Mouse (Mus musculus) MEL (cell line): ENCODE measurements at regions not wholly inside any gene's neighbourhood (a gene's known extent, or its start where the extent isn't known, plus 50 kb on each side); places are given as distances from the start of the nearest gene placed in this dataset.

Source experiments
- DNase-seq: peaks from one replicate; pipeline ENCODE4 v3.0.0; 2011; ENCODE audit warnings: low read depth, low spot score
- H3K27ac ChIP-seq: 2 replicates; pipeline ENCODE4 v1.5.1; 2012; ENCODE audit warnings: low read depth, mild to moderate bottlenecking, control low read depth, low read length, moderate library complexity; ENCODE audit not compliant: control insufficient read depth
- H3K27me3 ChIP-seq, 2 experiments: fragments of 150-350 bp in 1 of 2; sonication (generic) in 1 of 2; 2 replicates each; pipeline ENCODE4 v1.6.1; 2012; ENCODE audit warnings: low read length in 2 of 2, mild to moderate bottlenecking in 2 of 2, improper control_type of control experiment in 1 of 2, moderate library complexity in 1 of 2; ENCODE audit not compliant: insufficient read depth in 2 of 2, control insufficient read depth in 1 of 2
- H3K36me3 ChIP-seq, 2 experiments: 2 replicates each; pipeline ENCODE4 v1.6.1; 2012 to 2014; ENCODE audit warnings: low read length in 2 of 2, improper control_type of control experiment in 1 of 2, inconsistent platforms in 1 of 2, mild to moderate bottlenecking in 1 of 2; ENCODE audit not compliant: insufficient read depth in 2 of 2, control insufficient read depth in 1 of 2
- H3K4me1 ChIP-seq, 2 experiments: fragments of 150-350 bp in 1 of 2; sonication (generic) in 1 of 2; 2 replicates each; pipeline ENCODE4 v1.6.1; 2012; ENCODE audit warnings: low read length in 2 of 2, improper control_type of control experiment in 1 of 2, mild to moderate bottlenecking in 1 of 2; ENCODE audit not compliant: insufficient read depth in 2 of 2, control insufficient read depth in 1 of 2
- H3K4me3 ChIP-seq, 2 experiments: fragments of 150-350 bp in 1 of 2; sonication (generic) in 1 of 2; 2 replicates each; pipeline ENCODE4 v1.5.1; 2012; ENCODE audit warnings: low read depth in 2 of 2, low read length in 2 of 2, mild to moderate bottlenecking in 2 of 2, moderate library complexity in 2 of 2, control low read depth in 1 of 2, improper control_type of control experiment in 1 of 2; ENCODE audit not compliant: control insufficient read depth in 1 of 2, insufficient read depth in 1 of 2
- H3K79me2 ChIP-seq: 2 replicates; pipeline ENCODE4 v1.6.1; 2012; ENCODE audit warnings: mild to moderate bottlenecking, low read length, moderate library complexity; ENCODE audit not compliant: control insufficient read depth, poor library complexity, insufficient read depth
- H3K9ac ChIP-seq: 2 replicates; pipeline ENCODE4 v1.6.1; 2012; ENCODE audit warnings: low read depth, mild to moderate bottlenecking, control low read depth, low read length, moderate library complexity; ENCODE audit not compliant: control insufficient read depth, poor library complexity, severe bottlenecking
- H3K9me3 ChIP-seq: fragments of 150-350 bp; sonication (generic); replicated peaks from 2 replicates; pipeline ENCODE4 v1.6.1; 2012; ENCODE audit warnings: mild to moderate bottlenecking, low read length, improper control_type of control experiment, moderate library complexity; ENCODE audit not compliant: insufficient read depth
- BHLHE40 ChIP-seq: IDR thresholded peaks from 2 replicates; pipeline ENCODE4 v1.6.1; 2012; ENCODE audit warnings: low read depth, mild to moderate bottlenecking, inconsistent platforms, low read length, improper control_type of control experiment, borderline replicate concordance
- CHD2 ChIP-seq: IDR thresholded peaks from 2 replicates; pipeline ENCODE4 v1.6.1; 2011; ENCODE audit warnings: low read length, improper control_type of control experiment
- CTCF ChIP-seq, 3 experiments: IDR thresholded peaks in 2 of 3; conservative IDR thresholded peaks in 1 of 3; 2 replicates each; pipeline ENCODE4 v1.5.1; 2011 to 2012; ENCODE audit warnings: low read length in 3 of 3, low read depth in 2 of 3, mild to moderate bottlenecking in 2 of 3, improper control_type of control experiment in 1 of 3, inconsistent platforms in 1 of 3, mixed read lengths in 1 of 3, moderate library complexity in 1 of 3; ENCODE audit not compliant: control insufficient read depth in 1 of 3, insufficient read depth in 1 of 3, poor library complexity in 1 of 3, severe bottlenecking in 1 of 3
- E2F4 ChIP-seq: IDR thresholded peaks from 2 replicates; pipeline ENCODE4 v1.6.1; 2011; ENCODE audit warnings: low read depth, low read length, improper control_type of control experiment, borderline replicate concordance
- ELF1 ChIP-seq: IDR thresholded peaks from 2 replicates; pipeline ENCODE4 v1.6.1; 2014; ENCODE audit warnings: low read depth, mild to moderate bottlenecking, inconsistent platforms, low read length, improper control_type of control experiment, moderate library complexity
- EP300 ChIP-seq, 2 experiments: IDR thresholded peaks; 2 replicates each; pipeline ENCODE4 v1.6.1; 2011; ENCODE audit warnings: improper control_type of control experiment in 2 of 2, low read length in 2 of 2, low read depth in 1 of 2, mild to moderate bottlenecking in 1 of 2
- ETS1 ChIP-seq: IDR thresholded peaks from 2 replicates; pipeline ENCODE4 v1.6.1; 2012; ENCODE audit warnings: low read depth, mild to moderate bottlenecking, inconsistent platforms, low read length, improper control_type of control experiment, moderate library complexity
- GATA1 ChIP-seq: IDR thresholded peaks from 2 replicates; pipeline ENCODE4 v1.6.1; 2011; ENCODE audit warnings: low read depth, low read length, improper control_type of control experiment
- JUND ChIP-seq: IDR thresholded peaks from 2 replicates; pipeline ENCODE4 v1.6.1; 2011; ENCODE audit warnings: low read depth, mild to moderate bottlenecking, improper control_type of control experiment, low read length
- MEF2A ChIP-seq: IDR thresholded peaks from 2 replicates; pipeline ENCODE4 v1.6.1; 2014; ENCODE audit warnings: low read depth, mild to moderate bottlenecking, inconsistent platforms, low read length, improper control_type of control experiment; ENCODE audit not compliant: poor library complexity, insufficient replicate concordance, severe bottlenecking; ENCODE audit errors: extremely low read depth
- MYC ChIP-seq: IDR thresholded peaks from 2 replicates; pipeline ENCODE4 v1.6.1; 2011; ENCODE audit warnings: low read depth, mild to moderate bottlenecking, low read length, improper control_type of control experiment, moderate library complexity
- SIN3A ChIP-seq: IDR thresholded peaks from 2 replicates; pipeline ENCODE4 v1.6.1; 2012; ENCODE audit warnings: low read length, improper control_type of control experiment, inconsistent platforms
- SMC3 ChIP-seq: IDR thresholded peaks from 2 replicates; pipeline ENCODE4 v1.6.1; 2011; ENCODE audit warnings: low read depth, low read length, improper control_type of control experiment
- TCF12 ChIP-seq: IDR thresholded peaks from 2 replicates; pipeline ENCODE4 v1.6.1; 2014; ENCODE audit warnings: low read depth, mild to moderate bottlenecking, inconsistent platforms, low read length, improper control_type of control experiment, moderate library complexity
- UBTF ChIP-seq: IDR thresholded peaks from 2 replicates; pipeline ENCODE4 v1.6.1; 2012; ENCODE audit warnings: low read depth, mild to moderate bottlenecking, inconsistent platforms, low read length, improper control_type of control experiment, moderate library complexity, borderline replicate concordance; ENCODE audit not compliant: insufficient read depth
- USF2 ChIP-seq, 2 experiments: IDR thresholded peaks; 2 replicates each; pipeline ENCODE4 v1.6.1; 2011 to 2012; ENCODE audit warnings: improper control_type of control experiment in 2 of 2, low read length in 2 of 2, borderline replicate concordance in 1 of 2, inconsistent platforms in 1 of 2, low read depth in 1 of 2, mild to moderate bottlenecking in 1 of 2; ENCODE audit not compliant: insufficient read depth in 1 of 2
- ZC3H11A ChIP-seq: IDR thresholded peaks from 2 replicates; pipeline ENCODE4 v1.6.1; 2012; ENCODE audit warnings: low read depth, mild to moderate bottlenecking, inconsistent platforms, low read length, improper control_type of control experiment
- ZKSCAN1 ChIP-seq: IDR thresholded peaks from 2 replicates; pipeline ENCODE4 v1.6.1; 2012; ENCODE audit warnings: low read depth, mild to moderate bottlenecking, inconsistent platforms, low read length, improper control_type of control experiment, moderate library complexity
- ZMIZ1 ChIP-seq: IDR thresholded peaks from 2 replicates; pipeline ENCODE4 v1.6.1; 2012; ENCODE audit warnings: low read depth, mild to moderate bottlenecking, inconsistent platforms, low read length, improper control_type of control experiment, moderate library complexity
- ZNF384 ChIP-seq: IDR thresholded peaks from 2 replicates; pipeline ENCODE4 v1.6.1; 2012; ENCODE audit warnings: low read depth, mild to moderate bottlenecking, inconsistent platforms, low read length, improper control_type of control experiment

DNA sequence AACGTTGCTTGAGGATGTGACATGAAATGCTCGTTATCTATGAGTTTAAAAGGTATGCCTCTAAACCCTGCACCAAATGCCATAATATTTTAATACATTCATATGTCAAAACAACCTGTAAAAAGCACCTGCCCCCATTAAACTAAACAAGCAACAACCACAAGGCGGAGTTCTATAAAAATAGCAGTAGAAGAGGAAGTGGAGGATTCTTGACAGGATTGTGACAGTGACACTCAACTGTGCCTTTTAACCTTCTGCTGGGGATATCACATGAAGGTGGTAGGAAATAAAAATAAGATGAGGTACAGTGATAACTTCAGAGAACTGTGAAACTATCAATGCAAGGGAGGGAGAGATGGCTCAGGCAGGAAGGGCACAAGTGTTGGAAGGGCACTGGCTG, 58.6 kb upstream of the Dbx2 start:
- no peak overlapping the region for H3K27ac ChIP-seq
- H3K9ac ChIP-seq: no peak overlapping the region
- H3K27me3 ChIP-seq: no peaks in the 10 kb centered on the region; a peak in 1 of 4 replicates
- DNase-seq: peak; percentile 66
- no peak overlapping the region for H3K4me3 ChIP-seq
- peaks cover 0 to 2% of the 10 kb centered on the region in 2 experiments; a peak in 1 of 4 replicates for H3K4me1 ChIP-seq
- H3K9me3 ChIP-seq: no peaks in the 10 kb centered on the region
- H3K79me2 ChIP-seq: no peaks in the 10 kb centered on the region
- 0 out of 4 replicates have a peak, but pooled peaks cover 0 to 2% of the 10 kb centered on the region in 2 experiments for H3K36me3 ChIP-seq
- TF ChIP-seq EP300 (IDR thresholded peaks at IDR 0.05; ENCODE audit: low read depth in 1 of 2, low read length in 2 of 2): 0 out of 4 replicates have a peak, but pooled peaks of 1 of the 2 experiments have one; percentile 4
- TF ChIP-seq MYC: no peak
- TF ChIP-seq MEF2A: peak; percentile 59; the same call in 1 of the 2 replicates
- no peak for TF ChIP-seq SIN3A
- peak; percentile 26; the same call in 1 of the 2 replicates for TF ChIP-seq SMC3
- TF ChIP-seq JUND: no peak
- TF ChIP-seq GATA1: no peak
- TF ChIP-seq TCF12: no peak
- TF ChIP-seq UBTF: no peak
- TF ChIP-seq CTCF (IDR thresholded peaks at IDR 0.05 in 2 of 3, conservative IDR thresholded peaks at IDR 0.05 in 1 of 3; ENCODE audit: control insufficient read depth in 1 of 3, insufficient read depth in 1 of 3, low read depth in 2 of 3, low read length in 3 of 3, poor library complexity in 1 of 3, severe bottlenecking in 1 of 3): peak in 1 of 3 experiments; percentile 8; a peak in 1 of 6 replicates
- no peak for TF ChIP-seq ZKSCAN1
- no peak for TF ChIP-seq ZC3H11A

DNA sequence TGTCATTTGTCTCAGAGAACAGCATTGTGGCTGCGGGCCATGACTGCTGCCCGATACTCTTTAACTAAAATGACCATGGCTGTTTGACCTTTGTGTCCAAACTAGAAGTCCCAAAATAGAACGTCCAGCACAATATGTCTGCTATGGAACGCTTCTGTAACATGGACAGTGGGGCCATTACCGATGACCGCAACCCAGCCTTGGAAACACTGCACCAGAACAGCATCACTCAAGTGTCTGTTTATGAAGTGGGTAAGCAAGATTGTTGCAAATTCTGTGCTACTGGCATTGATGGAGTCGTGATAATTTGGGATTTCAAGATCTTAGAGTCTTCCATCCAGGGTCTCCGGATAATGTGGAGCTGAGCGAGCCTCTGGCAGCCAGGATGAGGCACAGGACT, 60.2 kb upstream of the Dbx2 start:
- Histone ChIP-seq H3K27me3 (no peaks in the 10 kb centered on the region), H3K9ac (no peak overlapping the region), H3K27ac (no peak overlapping the region), H3K4me1 (peaks cover 0 to 2% of the 10 kb centered on the region in 2 experiments; a peak in 1 of 4 replicates), H3K9me3 (no peaks in the 10 kb centered on the region), H3K79me2 (no peaks in the 10 kb centered on the region), H3K36me3 (0 out of 4 replicates have a peak, but pooled peaks cover 0 to 2% of the 10 kb centered on the region in 2 experiments), H3K4me3 (no peak overlapping the region)
- DNase-seq: no peak
- TF ChIP-seq ZMIZ1 (no peak), GATA1 (no peak), ZNF384 (no peak), JUND (no peak), EP300 (IDR thresholded peaks at IDR 0.05; ENCODE audit: low read depth in 1 of 2, low read length in 2 of 2) (no peak), CHD2 (no peak), BHLHE40 (no peak), USF2 (IDR thresholded peaks at IDR 0.05; ENCODE audit: borderline replicate concordance in 1 of 2, insufficient read depth in 1 of 2, low read depth in 1 of 2, low read length in 2 of 2) (no peak), ETS1 (no peak), E2F4 (no peak), MYC (no peak), ELF1 (no peak)
